Mouse (Mus musculus) large intestine, adult 2 months (tissue): ENCODE measurements around the gene Gusb. TPM values are rescaled to one million over a fixed set of nuclear protein-coding genes. Genes with fewer than 3 reads are reported as not detected.
A peak's percentile ranks its signal among the peaks of the same experiment; 100 is the strongest.
"Not testable (repeated sequence)": the region's sequence is repeated elsewhere in the genome, so short reads cannot be mapped to it uniquely, and the experiment has no call there.

Experiments
- DNase-seq: peaks from one replicate; pipeline ENCODE4 v3.0.0-alpha.2; 2012; ENCODE audit warnings: low read depth, low spot score
- WGBS: fragments of 180-500 bp; shearing (Covaris S2); methylation state at CpG from one replicate; pipeline ENCODE4 v1.1.7; 2018; 5-methylcytosine and 5-hydroxymethylcytosine counted together
- polyA plus RNA-seq: library from polyadenylated mRNA; depleted of rRNA; stranded (reverse); fragments of >200 nt; gene quantifications from 2 replicates; pipeline ENCODE4 v1.2.3, GENCODE M21; 2012; rRNA removed

Gene Gusb
- 25.9 and 32.9 TPM in 2 replicates for polyA plus RNA-seq

GRCm38 (mm10) chr5:130002301-130003146 lies at the start of gene Gusb:
TSS of gene Gusb (minus strand) at chr5:130003049.
- under 1% methylated on average over 39 of the region's 39 CpGs for WGBS
- peak; percentile 55 for DNase-seq

GRCm38 (mm10) chr5:130052510-130052909 lies 49.7 kb upstream of the Gusb start:
- WGBS, result 68% methylated on average over 5 of the region's 5 CpGs
- DNase-seq, result no peak

GRCm38 (mm10) chr5:130051073-130051860 lies 48.4 kb upstream of the Gusb start:
- no peak for DNase-seq
- WGBS, result 88% methylated on average over 15 of the region's 15 CpGs

GRCm38 (mm10) chr5:130050416-130050815 lies 47.6 kb upstream of the Gusb start:
- DNase-seq, result no peak
- 85% methylated on average over 6 of the region's 6 CpGs for WGBS

- no peak for DNase-seq
- 76% methylated on average over 15 of the region's 15 CpGs for WGBS
Observed at GRCm38 (mm10) chr5:130048786-130049520, 46.1 kb upstream of the Gusb start.

- 81% methylated on average over 6 of the region's 6 CpGs for WGBS
- no peak for DNase-seq
Observed at GRCm38 (mm10) chr5:130047013-130047412, 44.2 kb upstream of the Gusb start.

- DNase-seq, result no peak
- WGBS, result 96% methylated on average over 10 of the region's 10 CpGs
Observed at GRCm38 (mm10) chr5:130046589-130046988, 43.7 kb upstream of the Gusb start.

GRCm38 (mm10) chr5:130046100-130046499 lies 43.3 kb upstream of the Gusb start:
- WGBS, result 92% methylated on average over 7 of the region's 7 CpGs
- no peak for DNase-seq

GRCm38 (mm10) chr5:130044201-130044695 lies 41.4 kb upstream of the Gusb start:
- WGBS, result 55% methylated on average over 7 of the region's 7 CpGs
- no peak for DNase-seq

GRCm38 (mm10) chr5:130043741-130044140 lies 40.9 kb upstream of the Gusb start:
- no peak for DNase-seq
- 81% methylated on average over 3 of the region's 3 CpGs for WGBS

- 77% methylated on average over 4 of the region's 4 CpGs for WGBS
- no peak for DNase-seq
Observed at GRCm38 (mm10) chr5:130041262-130041661, 38.4 kb upstream of the Gusb start.

- WGBS, result 84% methylated on average over 4 of the region's 4 CpGs
- DNase-seq, result no peak
Observed at GRCm38 (mm10) chr5:130040797-130041196, 37.9 kb upstream of the Gusb start.

GRCm38 (mm10) chr5:130037752-130038455 lies 35.1 kb upstream of the Gusb start:
- 66% methylated on average over 19 of the region's 19 CpGs for WGBS
- DNase-seq, result peak; percentile 16

- not testable (repeated sequence) for DNase-seq
- 62% methylated on average over 2 of the region's 2 CpGs for WGBS
Observed at GRCm38 (mm10) chr5:130036300-130036699, 33.5 kb upstream of the Gusb start.

- 85% methylated on average over 2 of the region's 2 CpGs for WGBS
- DNase-seq, result no peak
Observed at GRCm38 (mm10) chr5:130033869-130034268, 31.0 kb upstream of the Gusb start.

- no peak for DNase-seq
- WGBS, result 92% methylated on average over 19 of the region's 19 CpGs
Observed at GRCm38 (mm10) chr5:130031410-130032390, 28.9 kb upstream of the Gusb start.

- WGBS, result 1% methylated on average over 51 of the region's 51 CpGs
- DNase-seq, result peak; percentile 47
Observed at GRCm38 (mm10) chr5:130029142-130029897, 26.5 kb upstream of the Gusb start, which contains the start of the genes Asl and Crcp. TSS of gene Asl (minus strand) at chr5:130029247. TSS of gene Crcp (plus strand) at chr5:130029290.
